Mouse (Mus musculus) left cerebral cortex, adult 9 months (tissue): ENCODE measurements at regions not wholly inside any gene's neighbourhood (a gene's known extent, or its start where the extent isn't known, plus 50 kb on each side); places are given as distances from the start of the nearest gene placed in this dataset.

Experiments
- DNase-seq, 2 experiments: peaks; one replicate each; pipeline ENCODE4 v3.0.0; 2022; ENCODE audit warnings: low spot score in 2 of 2

- peak in 1 of 2 experiments; percentile 11 for DNase-seq
Measured at GRCm38 (mm10) chr16:71197523-71197922, 883.8 kb downstream of the Gbe1 start.

DNA sequence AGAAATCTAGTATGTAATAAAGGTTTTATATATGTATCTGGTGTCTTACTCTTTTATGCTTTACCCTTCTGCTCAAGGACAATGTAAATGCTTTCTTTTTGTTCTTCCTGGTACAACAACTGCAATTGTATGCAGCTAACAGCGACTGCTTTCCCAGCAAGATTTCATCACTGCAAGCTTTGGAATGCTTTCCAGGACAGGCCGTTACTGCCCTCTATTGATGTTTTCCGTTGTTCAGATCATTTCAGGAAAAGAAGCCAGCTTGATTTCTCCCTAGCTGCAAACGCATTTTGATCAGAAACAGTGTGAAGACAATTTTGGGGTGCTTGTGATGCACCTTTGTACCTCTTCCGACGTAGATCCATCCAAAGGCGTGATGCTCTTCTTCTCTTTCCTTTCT is 895.1 kb downstream of the Gbe1 start:
- peak in 1 of 2 experiments; percentile 28 for DNase-seq

- no peak for DNase-seq
Measured at GRCm38 (mm10) chr16:71224469-71224868, 910.7 kb downstream of the Gbe1 start.

DNA sequence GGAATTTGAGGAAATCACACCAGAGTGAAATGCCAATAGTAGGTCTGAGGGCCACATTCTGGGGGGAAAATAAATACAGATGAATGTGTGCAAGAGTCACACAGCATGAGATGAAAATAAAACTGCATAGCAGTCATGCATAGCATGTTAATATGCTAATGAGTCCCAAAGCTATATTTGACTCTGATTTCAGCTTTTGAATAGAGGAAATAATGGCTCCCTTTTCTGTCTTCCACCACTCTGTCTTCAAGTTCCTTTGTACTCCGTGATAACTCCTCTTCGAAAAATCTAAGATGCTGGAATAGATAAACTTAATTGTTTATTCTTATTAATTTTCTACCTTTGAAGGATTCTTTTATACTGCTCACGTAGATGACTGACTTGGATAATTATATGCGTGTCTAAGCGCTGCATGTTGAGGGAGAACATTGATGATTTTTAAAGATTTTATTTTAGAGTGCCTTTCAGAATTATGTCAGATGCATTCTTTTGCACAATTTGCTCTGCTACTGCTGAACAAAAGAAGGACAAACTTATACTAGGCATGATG is 916.4 kb downstream of the Gbe1 start:
- DNase-seq: no peak

DNA sequence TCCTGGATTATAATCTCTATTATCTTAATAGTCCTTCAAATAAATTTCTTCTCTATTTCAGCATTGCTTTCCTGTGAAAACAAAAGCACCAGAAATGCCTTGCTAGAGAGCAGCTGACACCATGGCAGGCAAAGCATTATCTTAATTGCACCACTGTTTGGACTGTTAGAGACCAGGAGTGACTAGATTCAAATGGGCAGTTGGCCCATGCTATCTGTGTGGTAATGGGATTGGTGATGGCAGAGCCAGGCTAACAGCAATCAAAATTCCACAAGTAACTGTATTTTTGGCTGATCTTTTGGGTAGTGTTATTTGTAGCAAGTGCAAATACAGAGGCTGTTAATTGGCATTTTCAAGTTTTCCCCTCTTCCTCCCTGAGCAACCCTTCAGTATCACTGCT is 929.3 kb downstream of the Gbe1 start:
- no peak for DNase-seq

DNA sequence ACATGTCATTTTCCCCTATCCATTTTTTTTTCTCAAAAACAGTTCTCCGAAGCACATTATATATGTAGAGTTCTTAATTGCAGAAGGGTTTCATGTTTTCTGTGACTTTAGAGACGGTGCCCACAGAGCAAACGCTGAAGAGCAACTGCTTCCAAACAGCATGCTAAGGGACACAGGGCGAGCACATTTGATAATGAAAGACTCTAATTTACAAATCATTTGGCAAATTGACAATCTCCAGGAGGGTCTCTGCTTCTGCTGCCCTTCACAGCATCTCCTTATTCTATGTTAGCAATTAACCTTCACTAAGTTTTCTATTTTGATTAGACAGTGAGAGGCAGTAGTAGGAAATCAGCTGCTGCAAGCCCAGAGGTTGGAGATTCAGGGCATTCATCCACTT is 929.7 kb downstream of the Gbe1 start:
- no peak for DNase-seq

DNA sequence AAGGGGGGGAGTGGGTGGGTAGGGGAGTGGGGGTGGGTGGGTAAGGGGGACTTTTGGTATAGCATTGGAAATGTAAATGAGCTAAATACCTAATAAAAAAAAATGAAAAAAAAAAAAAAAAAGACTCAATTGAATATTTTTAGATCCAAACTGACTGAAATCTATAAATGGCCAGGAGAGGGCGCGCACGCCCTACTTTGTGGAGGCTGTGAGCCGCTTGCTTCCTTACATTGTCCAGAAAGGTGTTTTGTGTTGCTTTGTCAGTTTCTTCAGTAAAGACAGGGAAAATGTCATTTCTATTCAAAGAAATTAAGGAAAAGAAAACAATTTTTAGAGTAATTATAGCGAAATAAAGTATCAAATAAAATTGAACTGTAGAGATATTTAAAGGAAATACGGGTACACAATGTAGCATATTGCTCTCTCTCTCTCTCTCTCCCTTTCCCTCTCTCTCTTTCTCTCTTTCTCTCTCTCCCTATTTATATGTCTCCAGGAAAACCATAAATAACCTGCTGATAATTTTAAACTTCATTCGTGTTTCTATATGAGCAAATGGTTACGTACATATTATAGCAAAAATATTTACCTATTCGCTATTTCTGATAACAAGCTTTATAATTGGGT is 933.9 kb downstream of the Gbe1 start:
- peak in 1 of 2 experiments; percentile 80 for DNase-seq

DNA sequence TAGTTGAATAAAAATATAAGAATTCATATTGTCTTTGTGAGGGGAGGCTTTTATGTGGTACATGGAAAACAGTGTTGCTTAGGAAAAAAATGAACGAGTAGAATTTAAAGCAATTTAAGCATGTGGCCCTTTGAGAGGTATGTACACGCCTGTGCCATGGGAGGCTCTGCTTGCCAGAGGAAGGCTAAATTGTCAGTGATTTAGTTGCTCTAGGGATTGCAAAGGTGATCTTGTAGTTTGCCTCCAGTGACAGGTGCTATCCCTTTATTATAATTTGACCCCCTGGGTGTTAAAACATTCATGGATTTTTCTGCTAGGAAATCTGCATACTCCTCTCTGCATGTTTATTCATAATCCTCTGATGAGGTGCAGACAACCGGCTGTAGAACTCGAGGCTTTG is 942.0 kb downstream of the Gbe1 start:
- no peak for DNase-seq

- no peak for DNase-seq
Measured at GRCm38 (mm10) chr16:71256175-71256574, 942.4 kb downstream of the Gbe1 start.

- DNase-seq: no peak
Measured at GRCm38 (mm10) chr16:71267191-71267590, 953.4 kb downstream of the Gbe1 start.
